Mouse (Mus musculus) T-helper 1 cell (primary cell): ENCODE data around the gene Fundc2.

Experiments
- in situ Hi-C: fragments of 300-600 bp; cut with MboI, MseI; formaldehyde crosslinking; loops from one replicate; pipeline ENCODE4 v1.15.1; 2025; ENCODE audit warnings: high pct_unique_total_duplicates

Fundc2 gene

DNA sequence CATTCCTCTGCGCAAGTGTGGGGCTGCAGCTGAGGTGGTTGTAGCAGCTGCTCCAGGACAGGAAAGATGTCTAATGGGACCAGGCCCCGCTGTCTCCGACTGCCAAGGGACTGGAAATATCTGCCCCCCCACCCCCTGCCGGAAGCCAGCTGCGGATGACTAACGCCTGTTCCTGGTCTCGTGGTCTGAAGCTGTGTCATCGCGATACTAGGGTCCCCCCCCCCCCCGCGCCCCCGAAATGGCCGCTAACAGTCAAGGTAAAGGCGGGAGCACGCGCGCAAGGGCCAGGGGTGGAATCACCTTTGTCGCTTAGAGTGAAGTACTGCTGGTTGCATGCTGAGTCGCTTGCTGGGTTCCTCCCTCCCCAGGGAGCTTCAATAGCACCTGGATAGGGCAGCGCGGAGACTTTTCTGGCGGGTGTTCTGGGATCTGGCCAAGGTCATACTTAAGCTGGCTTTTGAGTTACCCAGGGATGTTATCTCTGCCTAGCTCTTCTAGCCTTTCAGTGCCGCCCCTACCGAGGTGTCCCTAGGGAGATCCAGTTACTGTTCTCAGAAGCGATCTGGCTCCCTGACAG is at the start of gene Fundc2, which contains the start of gene F8:
Gene Fundc2 (plus strand): TSS at position 205 of the 577 bp plus-strand sequence.
Gene F8 (minus strand): TSS at position 421 of the 577 bp plus-strand sequence.
- in situ Hi-C loops, result no loop called here

DNA sequence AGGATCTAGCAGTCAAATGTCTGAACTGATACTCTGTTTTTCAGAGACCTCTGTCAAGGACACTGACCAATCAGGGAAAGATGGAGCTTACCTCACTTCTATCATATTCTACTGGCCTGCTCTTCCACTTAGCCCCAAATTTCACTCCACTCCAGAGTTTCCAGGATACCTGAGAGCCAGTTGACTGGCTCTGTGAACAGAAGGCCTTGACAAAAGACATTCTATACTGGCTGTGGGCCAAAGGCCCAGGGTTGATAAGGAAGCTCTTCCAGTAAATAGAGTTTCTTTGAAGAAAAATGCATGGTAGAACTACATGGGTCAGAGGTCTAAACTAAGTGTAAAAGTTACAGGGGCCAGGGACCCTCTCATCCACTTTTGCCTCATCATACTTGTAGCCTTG is 12.0 kb upstream of the Fundc2 start:
- in situ Hi-C loops, result no loop called here

DNA sequence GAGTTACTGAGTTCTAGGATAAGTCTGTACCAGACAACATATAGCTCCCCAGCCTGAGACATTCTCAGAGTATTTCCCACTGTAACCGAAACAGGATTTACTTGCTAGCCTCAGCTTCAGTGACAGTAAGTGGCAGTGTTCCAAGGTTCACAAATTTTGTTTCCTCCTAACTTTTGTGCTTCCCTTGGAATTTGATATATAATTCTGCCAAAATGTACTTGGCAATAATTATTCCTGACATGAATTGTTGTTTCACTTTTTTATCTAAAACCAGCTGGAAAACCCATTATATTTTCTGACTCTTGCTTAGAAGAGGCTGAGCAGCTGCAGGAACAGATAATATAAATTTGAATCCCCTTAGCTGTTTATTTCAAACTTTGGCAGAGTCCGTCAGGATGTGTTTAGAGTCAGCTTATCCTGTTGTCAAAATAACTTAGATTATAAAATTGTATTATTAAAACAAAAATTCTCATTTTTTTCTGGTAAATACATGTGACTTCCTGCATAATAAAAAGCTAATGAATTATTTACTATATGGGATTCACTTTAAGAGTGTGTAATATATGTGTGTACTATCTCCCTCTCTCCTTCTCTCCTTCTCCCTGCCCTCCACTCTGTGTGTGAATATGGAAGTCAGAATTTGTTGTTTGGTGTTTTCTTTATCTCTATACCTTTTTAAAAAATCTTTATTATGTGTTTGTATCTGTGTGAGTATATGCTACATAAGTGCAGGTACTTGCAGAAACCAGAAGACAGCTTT is 9.4 kb upstream of the Fundc2 start:
- in situ Hi-C loops, result no loop called here

DNA sequence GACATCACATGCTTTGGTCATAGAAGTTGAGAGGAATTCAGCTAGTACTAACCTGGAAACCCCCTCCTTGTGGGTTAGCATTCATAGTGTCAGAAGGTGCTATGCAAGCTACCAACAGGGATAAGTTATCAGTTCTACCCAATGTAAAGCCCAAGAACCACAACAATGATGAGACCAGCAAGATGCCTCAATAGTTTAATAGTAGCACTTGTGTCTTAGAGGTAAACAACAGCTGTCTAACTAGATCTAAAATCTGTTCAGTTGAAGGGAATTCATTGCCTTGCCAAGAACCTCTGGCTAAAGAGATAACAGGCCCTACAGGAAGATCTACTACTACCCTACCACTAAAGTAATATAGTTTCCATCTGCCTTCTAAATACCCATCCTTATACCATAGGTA is 5.4 kb upstream of the Fundc2 start:
- in situ Hi-C loops, result no loop called here

DNA sequence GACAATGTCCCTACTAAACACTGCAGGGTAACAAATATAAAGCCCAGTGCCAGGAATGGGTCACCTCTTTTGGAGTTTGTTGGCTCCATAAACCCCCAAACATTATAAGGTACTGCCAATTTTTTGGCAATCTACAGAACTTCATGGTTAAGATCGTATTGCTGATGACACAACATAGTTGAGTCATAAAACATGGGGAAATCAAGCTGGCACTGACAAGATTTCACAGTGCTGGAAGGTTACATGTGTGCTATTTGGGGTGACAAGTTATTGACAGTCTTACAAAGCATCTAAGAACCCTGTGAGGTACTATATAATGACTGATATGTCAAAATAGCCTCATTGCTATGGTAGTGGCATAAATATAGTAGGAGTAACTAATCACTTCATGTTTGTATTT is 1.0 kb upstream of the Fundc2 start:
- in situ Hi-C loops, result no loop called here

DNA sequence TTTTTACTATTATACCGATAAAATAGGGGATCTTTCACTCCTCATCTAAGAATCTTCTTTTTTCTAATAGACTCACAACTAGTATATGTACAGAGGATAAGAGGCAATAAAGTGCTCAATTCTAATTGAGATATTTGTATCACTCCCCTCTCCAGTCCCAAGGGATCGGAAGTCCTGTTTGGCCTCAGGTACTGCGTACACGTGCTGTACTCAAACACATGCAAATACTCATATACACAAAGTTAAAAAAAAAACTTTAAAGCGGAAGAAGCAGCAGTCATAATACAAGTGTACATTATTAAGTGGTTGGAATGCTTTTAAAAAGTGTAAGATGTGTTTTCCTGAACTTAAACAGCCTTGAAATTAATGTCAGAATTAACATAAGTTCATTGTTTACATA is 500 bp upstream of the Fundc2 start:
- in situ Hi-C loops, result no loop called here

DNA sequence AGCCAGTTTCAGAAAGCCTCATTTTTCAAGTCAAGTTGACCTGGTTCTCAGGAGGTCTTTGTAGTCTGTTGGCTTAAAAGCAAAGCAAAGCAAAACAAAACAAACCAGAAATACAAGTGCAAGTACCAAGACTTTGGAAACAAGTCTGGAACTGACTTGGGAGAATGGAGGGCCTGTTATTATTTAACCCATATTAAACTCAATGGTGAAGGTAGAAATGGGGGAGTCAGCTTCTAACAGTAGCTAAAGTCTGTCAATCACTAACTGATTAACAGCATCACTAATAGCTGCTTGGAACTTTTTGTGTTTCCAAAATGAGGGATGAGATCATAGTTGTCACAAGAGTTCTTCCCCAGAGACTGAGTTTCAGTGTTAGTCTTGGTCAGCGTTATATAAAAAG is 17.3 kb downstream of the Fundc2 start:
- in situ Hi-C loops, result no loop called here

DNA sequence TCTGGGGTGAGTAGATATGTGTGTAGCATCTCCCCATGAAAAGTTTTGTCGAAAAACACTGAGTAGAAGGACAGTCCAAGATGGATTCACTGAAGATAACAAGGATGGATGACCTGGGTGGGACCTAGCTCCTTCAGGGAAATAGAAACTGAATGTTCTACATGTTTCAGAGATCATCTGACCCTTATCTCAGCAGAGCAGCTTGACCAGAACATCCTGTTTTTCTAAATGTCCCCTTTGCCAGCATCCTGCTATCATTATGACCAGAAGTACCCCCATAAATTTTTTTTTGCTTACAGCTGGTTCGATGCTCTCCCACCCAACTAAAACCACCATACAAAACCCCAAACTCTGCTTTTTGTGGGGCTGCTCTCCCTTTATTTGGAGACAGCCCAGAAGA is 20.5 kb downstream of the Fundc2 start:
- in situ Hi-C loops, result no loop called here

DNA sequence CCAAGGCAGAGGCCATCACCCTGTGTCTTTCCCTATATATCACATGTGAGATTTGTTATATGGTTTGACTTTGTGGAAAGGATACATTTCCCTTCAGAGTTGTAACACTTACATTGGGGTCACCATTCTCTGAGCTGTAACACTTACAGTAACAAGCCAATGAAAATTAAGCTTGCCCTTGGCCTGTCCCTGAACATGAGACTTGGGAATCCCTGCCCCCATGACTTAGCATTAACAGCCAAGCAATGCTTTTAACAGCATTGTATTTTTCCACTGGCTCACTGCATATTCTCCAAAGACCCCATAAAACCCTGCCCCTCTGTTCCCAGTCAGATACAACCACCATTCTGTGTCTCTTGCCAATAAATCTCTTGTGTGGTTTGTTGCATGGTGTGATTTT is 21.2 kb downstream of the Fundc2 start:
- in situ Hi-C loops, result no loop called here

DNA sequence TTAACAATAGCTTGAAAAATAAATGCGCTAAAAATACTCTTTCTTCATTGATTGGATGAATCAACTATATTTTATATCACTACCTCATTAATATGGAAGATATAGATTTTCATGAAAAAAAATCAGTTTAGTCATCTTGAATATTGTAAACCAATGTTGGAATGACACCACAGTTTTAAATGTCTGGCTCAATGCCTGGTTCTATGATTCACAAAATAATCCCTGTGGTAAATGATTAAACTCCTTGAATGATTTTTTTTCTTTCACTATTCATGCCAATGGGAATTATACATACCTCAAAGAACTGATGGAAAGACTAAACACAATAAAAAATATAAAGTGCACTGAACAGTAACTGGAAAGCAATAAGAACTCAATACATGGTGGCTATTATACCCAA is 27.5 kb downstream of the Fundc2 start:
- in situ Hi-C loops, result no loop called here

DNA sequence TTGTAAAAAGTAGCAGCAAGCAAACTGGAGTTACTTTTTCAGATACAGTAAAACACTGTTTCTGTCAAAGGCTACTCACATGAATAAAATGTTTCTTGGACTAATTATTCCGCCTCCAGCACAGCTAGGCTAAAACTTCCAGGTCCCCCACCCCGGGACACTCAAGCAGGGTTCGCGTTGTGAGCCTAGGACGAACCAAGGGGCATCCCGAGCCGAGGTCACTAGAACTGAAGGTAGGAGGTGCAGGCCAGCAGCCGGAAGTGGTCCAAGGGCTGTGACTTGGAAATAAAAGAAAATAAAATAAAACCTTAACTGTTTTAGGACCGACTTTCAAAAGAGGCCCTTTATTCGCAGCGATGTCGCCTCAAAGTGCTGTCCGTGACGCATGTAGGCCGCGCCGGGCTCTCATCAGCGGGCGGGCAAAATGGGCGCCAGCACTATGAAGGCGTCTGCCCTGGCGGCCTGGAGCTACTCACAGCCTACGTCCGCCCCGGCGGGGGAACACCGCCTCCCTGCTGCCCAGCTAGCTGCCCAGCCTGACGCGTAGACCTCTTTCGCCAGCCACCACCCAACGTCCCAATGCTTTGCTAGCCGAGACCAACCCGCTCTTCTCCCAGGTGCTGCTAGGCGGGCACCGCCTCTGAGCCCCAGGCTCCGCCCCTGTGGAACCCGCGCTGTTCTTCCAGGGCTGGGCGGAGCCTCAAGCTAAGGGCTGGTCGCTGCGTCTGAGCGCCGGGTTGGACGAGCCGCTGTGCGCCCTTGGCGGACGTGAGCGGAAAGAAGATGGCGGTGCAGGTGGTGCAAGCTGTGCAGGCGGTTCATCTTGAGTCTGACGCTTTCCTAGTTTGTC is 34.0 kb downstream of the Fundc2 start, which contains the start of the genes Cmc4, Mtcp1 and Brcc3:
Gene Cmc4 (minus strand): TSS at position 649 of the 850 bp plus-strand sequence.
Gene Mtcp1 (minus strand): TSS at position 653 of the 850 bp plus-strand sequence.
Gene Brcc3 (plus strand): TSS at position 693 of the 850 bp plus-strand sequence.
- in situ Hi-C loops, result no loop called here
